Mouse (Mus musculus): ENCODE data around the gene Rhox3g.
"Not testable (repeated sequence)": the region's sequence is repeated elsewhere in the genome, so short reads cannot be mapped to it uniquely, and the experiment has no call there.

Rhox3g gene

DNA sequence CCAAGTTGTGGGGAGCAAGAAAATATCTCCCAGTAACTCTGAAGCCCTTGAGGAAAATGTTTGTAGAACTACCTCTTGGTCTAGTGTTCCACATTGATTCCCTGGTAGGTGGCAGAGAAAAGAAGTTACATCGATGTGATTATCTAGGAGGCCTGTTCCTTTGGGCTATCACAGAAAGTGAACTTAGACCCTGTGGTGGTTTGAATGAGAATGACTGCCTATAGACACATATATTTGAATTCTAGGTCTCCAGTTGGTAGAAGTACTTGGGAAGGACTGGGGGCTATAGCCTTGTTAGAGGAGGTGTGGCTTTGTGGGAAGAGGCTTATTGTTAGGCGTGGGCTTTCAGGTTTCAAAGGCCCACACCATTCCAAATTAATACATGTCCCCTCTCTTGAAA is at the start of gene Rhox3g:
Gene Rhox3g (minus strand): TSS at position 101 of the 400 bp plus-strand sequence.
- DNase-seq (ENCODE audit: low read depth, low spot score), result not testable (repeated sequence)

DNA sequence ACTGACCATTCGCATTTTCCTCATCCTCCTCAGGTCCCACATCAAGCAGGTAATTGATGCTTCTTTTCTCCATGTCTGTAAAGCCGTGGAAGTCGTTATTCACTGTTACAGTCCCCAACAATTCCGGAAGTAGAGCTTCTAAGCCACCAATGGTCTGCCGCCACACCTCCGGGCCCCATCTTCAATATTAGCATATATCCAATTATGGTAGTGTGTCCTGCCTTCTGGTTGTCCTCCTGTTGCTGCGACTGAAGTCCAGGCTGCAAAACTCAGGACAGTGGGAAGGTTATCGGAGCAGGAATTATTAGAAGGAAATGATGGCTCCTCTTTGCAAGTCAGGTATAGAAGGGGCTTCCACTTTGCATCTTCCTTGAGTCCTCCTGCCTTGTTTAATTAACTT is 44.8 kb upstream of the Rhox3g start, which contains the start of gene Rhox2h:
Gene Rhox2h (minus strand): TSS at position 101 of the 400 bp plus-strand sequence.
- DNase-seq (ENCODE audit: low read depth, low spot score), result not testable (repeated sequence)

GRCm38 (mm10) chrX:37668664-37669063 is 40.3 kb upstream of the Rhox3g start, which contains the start of gene Rhox3h:
TSS of gene Rhox3h (minus strand) at chrX:37668764.
- DNase-seq (ENCODE audit: low read depth, low spot score), result not testable (repeated sequence)

DNA sequence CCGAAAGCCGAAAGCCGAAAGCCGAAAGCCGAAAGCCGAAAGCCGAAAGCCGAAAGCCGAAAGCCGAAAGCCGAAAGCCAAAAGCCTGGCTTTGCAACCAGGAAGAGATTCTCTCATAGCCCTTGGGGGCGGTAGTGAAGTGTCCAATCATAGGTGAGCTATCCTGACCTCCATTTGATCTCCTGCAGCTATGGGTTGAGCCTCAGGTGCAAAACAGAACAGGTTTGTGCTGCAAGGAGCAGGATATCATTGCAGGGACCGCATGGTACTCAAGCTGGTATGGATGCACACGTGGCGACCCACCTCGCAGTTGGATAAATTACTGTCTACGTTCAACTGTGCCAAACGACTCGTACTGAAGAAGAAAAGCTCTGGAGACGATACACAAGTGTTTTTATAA is 22.8 kb upstream of the Rhox3g start, which contains the start of gene Rhox4g:
Gene Rhox4g (minus strand): TSS at position 101 of the 400 bp plus-strand sequence.
- not testable (repeated sequence) for DNase-seq (ENCODE audit: low read depth, low spot score)

GRCm38 (mm10) chrX:37643370-37643769 is 15.0 kb upstream of the Rhox3g start, which contains the start of gene Rhox2g:
TSS of gene Rhox2g (minus strand) at chrX:37643470.
- DNase-seq (ENCODE audit: low read depth, low spot score), result not testable (repeated sequence)

GRCm38 (mm10) chrX:37607604-37608003 is 20.8 kb downstream of the Rhox3g start, which contains the start of gene Rhox4f:
TSS of gene Rhox4f (minus strand) at chrX:37607704.
- DNase-seq (ENCODE audit: low read depth, low spot score), result not testable (repeated sequence)

DNA sequence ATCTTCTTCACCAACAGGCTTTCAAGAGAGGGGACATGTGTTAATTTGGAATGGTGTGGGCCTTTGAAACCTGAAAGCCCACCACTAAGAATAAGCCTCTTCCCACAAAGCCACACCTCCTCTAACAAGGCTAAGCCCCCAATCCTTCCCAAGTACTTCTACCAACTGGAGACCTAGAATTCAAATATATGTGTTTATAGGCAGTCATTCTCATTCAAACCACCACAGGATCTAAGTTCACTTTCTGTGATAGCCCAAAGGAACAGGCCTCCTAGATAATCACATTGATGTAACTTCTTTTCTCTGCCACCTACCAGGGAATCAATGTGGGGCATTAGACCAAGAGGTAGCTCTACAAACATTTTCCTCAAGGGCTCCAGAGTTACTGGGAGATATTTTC is 47.7 kb downstream of the Rhox3g start, which contains the start of gene Rhox3f:
Gene Rhox3f (plus strand): TSS at position 301 of the 400 bp plus-strand sequence.
- not testable (repeated sequence) for DNase-seq (ENCODE audit: low read depth, low spot score)

Measured in skeletal muscle tissue, adult 2 months (tissue).